Mouse (Mus musculus): ENCODE measurements around the gene Vps33b. TPM values are rescaled to one million over a fixed set of nuclear protein-coding genes. Genes with fewer than 3 reads are reported as not detected.

The Vps33b gene
- total RNA-seq (2021), result 1 to 10 TPM; 7.9 to 8.1 TPM
- long read RNA-seq, experiment 1, partial matches to known transcripts, result 0 of 17 reads
- long read RNA-seq, experiment 1, other reads (novel, unspliced or antisense), result 12 of 17 reads
- long read RNA-seq, experiment 2, transcript Vps33b-201 (23 exons, 2,574 nt), result major isoform, 9 of 17 reads
- long read RNA-seq, experiment 2, partial matches to known transcripts, result 0 of 17 reads
- long read RNA-seq, experiment 2, other reads (novel, unspliced or antisense), result 7 of 17 reads

GRCm38 (mm10) chr7:80268897-80269750 is at the start of gene Vps33b:
Gene Vps33b, plus strand, starts transcription at chr7:80269649.
- peak; percentile 95 to 99 for DNase-seq (ENCODE audit: low spot score in 2 of 2)

GRCm38 (mm10) chr7:80220237-80220797 is 49.1 kb upstream of the Vps33b start:
- DNase-seq (ENCODE audit: low spot score in 2 of 2), result peak in 1 of 2 experiments; percentile 9

GRCm38 (mm10) chr7:80221179-80221750 is 48.2 kb upstream of the Vps33b start:
- no peak for DNase-seq (ENCODE audit: low spot score in 2 of 2)

GRCm38 (mm10) chr7:80227065-80227464 is 42.4 kb upstream of the Vps33b start:
- DNase-seq (ENCODE audit: low spot score in 2 of 2), result no peak

GRCm38 (mm10) chr7:80230196-80230595 is 39.3 kb upstream of the Vps33b start:
- DNase-seq (ENCODE audit: low spot score in 2 of 2), result no peak

GRCm38 (mm10) chr7:80231971-80232488 is 37.4 kb upstream of the Vps33b start:
- DNase-seq (ENCODE audit: low spot score in 2 of 2), result no peak

- peak; percentile 95 for DNase-seq (ENCODE audit: low spot score in 2 of 2)
These were observed 36.9 kb upstream of the Vps33b start, which contains the start of the genes Cib1 and Gdpgp1 for GRCm38 (mm10) chr7:80232489-80233029. Gene Cib1, minus strand, starts transcription at chr7:80232813. Gene Gdpgp1, plus strand, starts transcription at chr7:80232865.

GRCm38 (mm10) chr7:80233799-80234198 is 35.6 kb upstream of the Vps33b start:
- peak in 1 of 2 experiments; percentile 9 for DNase-seq (ENCODE audit: low spot score in 2 of 2)

GRCm38 (mm10) chr7:80238542-80238941 is 30.9 kb upstream of the Vps33b start:
- no peak for DNase-seq (ENCODE audit: low spot score in 2 of 2)

GRCm38 (mm10) chr7:80241661-80242060 is 27.8 kb upstream of the Vps33b start:
- no peak for DNase-seq (ENCODE audit: low spot score in 2 of 2)

- DNase-seq (ENCODE audit: low spot score in 2 of 2), result no peak
These were observed 24.6 kb upstream of the Vps33b start for GRCm38 (mm10) chr7:80244851-80245250.

GRCm38 (mm10) chr7:80246148-80246721 is 23.2 kb upstream of the Vps33b start, which contains the start of gene Ttll13:
Gene Ttll13, plus strand, starts transcription at chr7:80246376.
- DNase-seq (ENCODE audit: low spot score in 2 of 2), result peak; percentile 85 to 95

- DNase-seq (ENCODE audit: low spot score in 2 of 2), result no peak
These were observed 22.6 kb upstream of the Vps33b start for GRCm38 (mm10) chr7:80246859-80247258.

GRCm38 (mm10) chr7:80252437-80252836 is 17.0 kb upstream of the Vps33b start:
- DNase-seq (ENCODE audit: low spot score in 2 of 2), result no peak

GRCm38 (mm10) chr7:80252886-80253285 is 16.6 kb upstream of the Vps33b start:
- DNase-seq (ENCODE audit: low spot score in 2 of 2), result no peak

GRCm38 (mm10) chr7:80255981-80256380 is 13.5 kb upstream of the Vps33b start:
- DNase-seq (ENCODE audit: low spot score in 2 of 2), result no peak

- DNase-seq (ENCODE audit: low spot score in 2 of 2), result no peak
These were observed 11.7 kb upstream of the Vps33b start for GRCm38 (mm10) chr7:80257706-80258105.

- peak; percentile 67 to 86 for DNase-seq (ENCODE audit: low spot score in 2 of 2)
These were observed 8.7 kb upstream of the Vps33b start, which contains the start of gene Ngrn for GRCm38 (mm10) chr7:80260625-80261371. Gene Ngrn, plus strand, starts transcription at chr7:80261215.

GRCm38 (mm10) chr7:80261372-80261990 is 8.0 kb upstream of the Vps33b start:
- DNase-seq (ENCODE audit: low spot score in 2 of 2), result no peak
